Mouse (Mus musculus): ENCODE data around the gene Cnot8.

The Cnot8 gene

DNA sequence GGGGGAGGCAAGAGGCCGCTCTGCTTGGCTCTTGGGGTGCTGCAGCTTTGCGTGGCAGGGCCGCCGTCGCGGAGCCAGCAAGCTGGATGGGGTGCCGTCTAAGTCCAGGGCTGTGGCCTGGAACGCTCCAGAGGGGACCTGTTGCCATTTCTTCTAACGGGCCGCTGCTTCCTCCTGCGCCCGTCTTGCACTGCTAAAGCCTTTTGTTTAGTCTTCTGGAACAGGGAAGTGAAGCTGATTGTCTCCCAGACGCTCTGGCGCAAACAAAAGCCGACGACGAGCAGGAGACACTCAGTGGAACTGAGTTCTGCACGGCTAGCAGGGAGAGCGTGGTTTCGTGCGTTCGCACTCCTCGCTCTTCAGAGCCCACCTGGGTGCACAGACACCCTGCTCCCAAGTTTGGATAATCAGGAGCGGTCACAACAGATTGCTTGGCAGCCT is 418 bp downstream of the Cnot8 start:
- DNase-seq (ENCODE audit: low spot score) = no peak

DNA sequence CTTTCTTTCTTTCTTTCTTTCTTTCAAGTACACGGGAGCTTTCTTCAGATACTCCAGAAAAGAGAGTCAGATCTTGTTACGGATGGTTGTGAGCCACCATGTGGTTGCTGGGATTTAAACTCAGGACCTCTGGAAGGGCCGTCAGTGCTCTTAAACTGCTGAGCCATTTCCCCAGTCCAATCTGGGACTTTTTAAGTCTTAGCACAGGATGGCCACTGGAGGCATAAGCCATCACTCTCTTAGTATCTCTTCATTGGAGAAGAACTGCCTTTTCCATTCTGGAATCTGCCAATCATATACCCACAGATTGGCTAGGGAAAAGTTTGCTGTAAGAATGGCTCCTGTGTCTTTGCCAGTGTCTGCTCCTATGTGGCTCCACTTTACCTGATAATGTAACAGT is 3.1 kb downstream of the Cnot8 start:
- no peak for DNase-seq (ENCODE audit: low spot score)

DNA sequence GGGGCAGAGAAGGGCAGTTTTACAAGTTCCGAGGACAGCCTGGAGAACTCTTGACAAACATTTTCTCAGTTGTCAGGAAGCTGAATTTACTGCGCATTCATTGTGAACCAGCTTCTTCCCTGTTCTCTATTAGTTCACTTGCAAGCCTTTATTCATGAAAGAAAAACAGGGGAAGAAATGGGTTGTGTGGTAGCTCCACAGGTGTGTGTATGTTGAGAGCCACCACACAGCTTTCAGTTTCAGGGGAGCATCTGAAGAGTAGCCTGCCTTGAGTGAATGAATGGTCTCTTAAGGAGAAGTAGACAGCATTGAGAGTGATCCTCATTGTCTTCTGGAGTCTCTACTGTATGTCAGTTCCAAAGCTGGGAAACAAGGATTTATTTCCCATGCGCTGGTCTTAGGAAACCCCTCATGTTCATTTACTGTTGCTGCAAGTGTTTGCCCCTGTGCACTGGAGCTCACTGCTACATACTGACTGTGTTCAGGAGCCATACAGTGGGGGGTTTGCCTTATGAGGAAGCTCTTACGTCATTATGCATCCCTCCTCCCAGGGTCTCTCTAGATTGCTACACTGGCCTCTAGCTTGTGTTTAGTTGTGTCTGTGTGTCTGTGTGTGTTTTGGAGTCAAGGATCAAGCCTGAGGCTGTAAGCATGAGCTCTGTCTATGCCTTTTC is 3.8 kb downstream of the Cnot8 start:
- DNase-seq (ENCODE audit: low spot score) = no peak

DNA sequence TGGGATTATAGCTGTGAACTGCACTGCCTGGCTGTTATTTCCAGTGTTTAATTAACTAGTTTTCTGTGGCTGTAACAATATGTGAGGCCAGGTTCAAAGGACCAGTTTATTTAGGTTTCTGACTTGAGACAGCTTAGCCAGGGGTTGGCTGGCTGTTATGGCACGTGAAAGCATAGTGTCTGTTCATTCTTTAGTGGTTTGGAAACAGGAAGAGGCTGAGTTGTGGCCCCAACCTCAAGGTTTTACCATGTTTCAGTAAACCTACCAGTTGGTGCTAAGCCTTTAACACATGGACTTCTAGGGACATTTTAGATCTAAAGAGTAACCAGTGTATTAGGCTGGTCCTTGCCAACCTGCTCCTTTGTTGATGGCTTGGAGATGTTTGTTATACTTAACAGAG is 12.6 kb downstream of the Cnot8 start:
- no peak for DNase-seq (ENCODE audit: low spot score)

DNA sequence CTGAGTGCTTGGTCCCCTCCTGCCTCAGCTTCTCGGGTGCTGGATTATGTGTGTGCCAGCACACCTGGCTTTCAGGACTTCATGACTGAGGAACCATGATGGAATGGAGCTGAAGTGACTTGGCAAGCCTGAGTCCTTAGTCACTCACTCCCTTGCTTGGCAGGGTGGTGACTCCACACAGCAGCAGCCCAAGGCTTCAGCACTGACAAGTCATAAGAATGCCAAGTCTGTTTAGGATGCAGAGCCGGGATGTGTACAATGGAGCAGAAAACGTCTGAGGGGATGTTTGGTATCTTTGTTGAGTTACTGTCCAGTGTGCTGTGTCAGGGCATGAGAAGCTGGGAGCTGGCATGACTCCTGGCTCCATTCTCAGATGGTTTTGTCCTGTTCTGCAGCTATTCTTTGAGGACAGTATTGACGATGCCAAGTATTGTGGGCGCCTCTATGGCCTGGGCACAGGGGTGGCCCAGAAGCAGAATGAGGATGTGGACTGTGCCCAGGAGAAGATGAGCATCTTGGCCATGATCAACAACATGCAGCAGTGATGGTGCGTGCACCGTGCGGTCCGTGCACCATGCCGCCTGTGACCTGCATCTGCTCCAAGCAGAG is 13.2 kb downstream of the Cnot8 start:
- no peak for DNase-seq (ENCODE audit: low spot score)

DNA sequence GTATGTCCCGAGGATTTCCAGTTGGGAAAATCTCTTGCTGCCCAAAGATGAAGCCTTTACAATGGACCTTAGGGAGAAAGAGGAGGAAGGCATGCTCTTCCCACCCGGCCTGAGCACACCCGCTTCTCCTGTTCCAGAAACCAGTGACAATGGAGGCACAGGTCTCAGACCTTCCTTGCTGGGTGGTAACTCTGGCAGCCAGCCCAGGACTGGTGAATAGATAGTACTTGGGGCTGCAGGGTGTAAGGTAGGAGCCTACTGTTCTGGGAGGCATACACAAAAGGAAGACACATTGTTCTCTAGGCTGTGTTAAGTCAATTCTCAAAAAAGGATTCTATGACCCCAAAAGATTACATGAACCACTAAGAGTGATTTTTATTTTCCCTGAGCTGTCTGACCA is 16.7 kb downstream of the Cnot8 start:
- DNase-seq (ENCODE audit: low spot score) = no peak

DNA sequence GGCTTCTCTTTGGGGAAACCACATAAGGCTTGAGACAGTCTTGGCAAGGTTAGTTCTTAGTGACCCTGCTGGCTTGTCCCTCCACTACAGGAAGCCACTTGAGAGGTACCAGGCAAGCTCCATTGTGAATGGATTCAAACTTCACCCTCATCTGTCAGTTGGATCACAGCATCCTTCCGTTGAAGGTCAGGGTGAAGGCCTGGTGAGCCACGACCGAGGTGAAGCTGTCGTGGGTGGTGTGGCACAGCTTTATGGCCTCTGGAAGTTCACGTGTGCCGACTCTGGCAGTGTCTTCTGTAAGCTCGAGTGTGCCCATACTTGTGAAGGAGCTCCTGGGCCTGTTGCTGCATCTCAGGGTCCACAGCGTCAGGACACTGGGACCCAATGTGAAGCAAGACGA is 17.4 kb downstream of the Cnot8 start:
- DNase-seq (ENCODE audit: low spot score) = no peak

DNA sequence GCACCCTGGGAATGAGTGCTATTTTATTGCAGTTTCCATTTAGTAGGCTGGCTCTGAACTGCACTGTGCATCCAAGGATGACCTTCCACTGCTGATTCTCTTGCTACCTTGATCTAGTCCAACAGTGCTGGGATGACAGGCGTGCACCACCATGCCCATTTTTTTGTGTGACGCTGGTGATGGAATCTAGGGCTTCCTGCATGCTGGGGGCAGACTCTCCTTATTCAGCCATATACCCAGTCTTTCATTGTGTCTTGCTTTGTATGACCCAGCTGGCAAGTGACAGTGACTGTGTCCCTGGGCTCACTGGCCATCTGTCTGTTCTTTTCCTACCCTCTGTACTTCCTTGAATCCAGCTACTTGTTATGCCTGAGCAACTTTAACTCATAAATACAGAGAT is 19.8 kb downstream of the Cnot8 start:
- no peak for DNase-seq (ENCODE audit: low spot score)

DNA sequence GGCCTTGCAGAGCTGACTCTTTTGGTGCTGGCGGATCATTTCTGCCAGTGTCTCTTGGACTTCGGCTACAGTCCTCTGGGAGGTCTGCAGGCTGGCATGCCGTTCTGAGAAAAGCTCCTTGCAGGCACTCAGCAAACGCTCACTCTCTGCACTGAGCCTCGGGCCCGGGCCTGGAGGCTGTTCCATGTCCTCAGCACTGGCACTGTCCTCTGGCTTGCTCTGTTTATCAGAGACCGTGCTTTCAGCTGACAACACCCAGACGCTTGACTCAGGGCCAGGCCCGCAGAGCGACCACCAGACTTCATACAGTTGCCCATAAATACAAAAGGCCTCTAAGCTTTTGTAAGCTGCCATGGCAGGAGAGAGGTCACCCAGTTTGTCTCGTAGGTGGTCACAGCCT is 21.1 kb downstream of the Cnot8 start:
- DNase-seq (ENCODE audit: low spot score) = no peak

DNA sequence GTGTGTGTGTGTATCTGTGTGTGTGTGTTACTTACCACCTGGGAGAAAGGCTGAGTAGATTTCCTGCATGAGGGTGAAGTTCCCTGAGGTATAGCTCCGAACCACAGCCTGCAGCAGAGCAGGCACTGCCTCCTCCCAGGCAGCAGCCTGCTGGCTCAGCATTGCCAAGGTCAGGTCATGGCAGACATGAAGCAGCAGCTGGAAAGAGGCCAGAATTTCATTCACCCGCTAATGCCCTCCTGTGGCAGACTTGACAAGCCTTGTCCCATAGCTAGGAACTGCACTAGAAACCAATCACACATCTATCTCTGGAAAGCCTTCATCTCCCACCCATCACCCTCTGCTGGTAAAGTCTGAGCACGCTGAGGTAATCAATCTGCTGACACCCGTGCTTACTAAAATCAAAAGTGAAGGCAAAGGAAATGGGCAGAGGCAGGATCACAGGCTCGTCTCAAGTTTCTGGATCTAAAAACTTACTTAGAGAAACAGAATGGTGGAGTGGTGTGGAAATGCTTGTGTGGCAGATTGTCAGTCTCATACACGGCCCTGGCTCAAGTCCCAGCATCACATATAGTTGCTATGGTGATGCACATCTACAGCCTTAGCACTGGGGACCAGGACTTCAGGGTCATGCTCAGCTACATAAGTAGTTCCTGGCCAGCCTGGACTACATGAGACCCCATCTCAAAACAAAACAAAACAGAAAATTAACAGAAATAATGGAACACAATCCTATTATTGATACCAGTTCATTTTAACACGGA is 22.6 kb downstream of the Cnot8 start:
- peak; percentile 72 for DNase-seq (ENCODE audit: low spot score)

DNA sequence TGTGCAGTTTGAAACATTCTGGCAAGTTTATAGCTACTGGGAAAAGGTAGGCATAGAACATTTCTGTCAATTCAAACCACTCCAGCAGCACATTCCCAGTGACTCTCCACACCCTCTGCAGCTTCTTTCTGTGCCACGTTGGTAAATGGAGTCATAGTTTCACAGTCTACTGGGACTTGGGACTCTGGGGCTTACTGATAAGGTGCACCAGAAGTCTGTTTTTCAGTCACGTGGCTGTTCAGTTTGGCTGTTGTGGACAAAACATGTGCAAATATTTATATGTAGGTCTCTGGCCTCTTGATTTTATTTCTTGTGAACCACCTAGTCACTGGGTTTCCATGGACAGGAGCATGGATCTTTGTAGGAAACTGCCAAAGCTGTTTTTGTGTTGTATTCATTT is 23.6 kb downstream of the Cnot8 start:
- DNase-seq (ENCODE audit: low spot score) = no peak

DNA sequence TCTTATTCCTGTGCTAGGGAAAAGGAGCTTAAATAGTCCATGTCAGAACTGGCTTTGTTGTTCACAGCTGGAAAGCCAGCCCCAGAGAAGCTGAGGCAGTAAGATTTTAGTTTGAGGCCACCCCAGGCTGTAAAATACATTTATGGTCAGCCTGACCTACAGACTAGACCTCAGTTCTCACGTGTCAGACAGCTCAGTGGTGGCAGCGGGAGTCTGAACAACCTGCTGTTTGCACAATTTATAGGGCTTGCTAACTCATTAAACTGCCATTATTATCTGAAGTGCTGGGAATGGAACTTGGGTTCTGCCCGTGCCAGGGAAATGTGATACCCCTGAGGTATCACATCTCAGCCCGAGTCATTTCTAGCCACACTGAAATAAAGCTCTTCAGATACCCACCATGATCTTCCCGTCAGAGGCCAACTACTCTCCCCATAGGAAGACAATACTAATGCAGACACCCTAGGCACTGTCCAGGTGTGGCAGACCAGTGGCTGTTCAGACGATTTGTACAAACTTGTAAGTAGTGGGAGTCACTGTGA is 25.4 kb downstream of the Cnot8 start:
- no peak for DNase-seq (ENCODE audit: low spot score)

DNA sequence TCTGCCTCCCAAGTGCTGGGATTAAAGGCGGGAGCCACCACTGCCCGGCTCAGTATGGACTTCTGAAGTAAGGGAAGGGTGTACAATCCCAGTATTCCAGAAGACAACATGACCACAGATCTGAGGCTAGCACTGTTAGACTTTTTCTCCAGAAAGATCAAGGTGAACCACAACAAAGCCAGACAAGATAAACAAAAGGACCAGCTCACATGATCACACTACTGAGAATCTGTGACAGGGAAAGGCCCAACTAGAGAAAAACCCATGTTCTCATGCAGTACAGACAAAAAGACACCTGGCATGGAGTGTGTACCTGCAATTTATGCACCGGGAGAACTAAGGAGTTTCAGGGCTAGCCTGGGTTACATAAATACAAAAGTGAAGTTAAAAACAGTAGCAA is 28.1 kb downstream of the Cnot8 start:
- DNase-seq (ENCODE audit: low spot score) = no peak

DNA sequence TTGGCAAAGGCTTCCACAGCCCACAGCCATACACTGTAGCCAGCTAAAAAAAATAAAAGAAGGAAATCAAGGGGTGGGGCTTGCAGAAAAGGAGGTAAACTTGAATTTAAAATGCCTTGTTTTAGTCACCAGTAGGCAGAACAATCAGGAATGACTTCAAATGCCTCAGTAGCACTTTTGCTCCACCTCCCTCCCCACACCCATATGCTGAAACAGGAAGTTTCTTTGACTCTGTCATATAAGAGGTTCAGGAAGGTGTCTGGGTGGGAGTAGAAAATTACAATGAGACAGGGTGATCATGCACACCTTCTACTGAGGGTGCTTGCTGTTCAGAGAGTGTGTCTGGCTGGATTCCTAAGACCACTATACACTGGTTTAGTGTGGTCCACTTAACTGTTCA is 30.9 kb downstream of the Cnot8 start:
- no peak for DNase-seq (ENCODE audit: low spot score)

DNA sequence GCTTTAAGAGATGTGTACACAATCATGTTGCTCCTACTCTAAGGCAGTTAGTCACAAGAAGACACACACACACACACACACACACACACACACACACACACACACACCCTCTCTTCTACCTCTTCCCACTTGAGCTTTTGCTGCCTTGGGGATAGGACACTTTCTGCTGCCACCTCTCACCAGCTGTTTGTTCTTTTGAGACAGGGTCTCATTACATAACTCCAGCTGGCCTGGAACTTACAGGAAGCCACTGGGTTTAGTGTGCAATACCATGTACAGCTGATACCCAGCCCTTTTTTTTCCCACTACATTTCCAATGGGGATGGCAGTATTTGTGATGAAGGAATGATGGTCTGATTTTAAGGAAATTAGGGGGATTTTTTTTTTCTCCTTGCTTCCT is 31.3 kb downstream of the Cnot8 start:
- no peak for DNase-seq (ENCODE audit: low spot score)

DNA sequence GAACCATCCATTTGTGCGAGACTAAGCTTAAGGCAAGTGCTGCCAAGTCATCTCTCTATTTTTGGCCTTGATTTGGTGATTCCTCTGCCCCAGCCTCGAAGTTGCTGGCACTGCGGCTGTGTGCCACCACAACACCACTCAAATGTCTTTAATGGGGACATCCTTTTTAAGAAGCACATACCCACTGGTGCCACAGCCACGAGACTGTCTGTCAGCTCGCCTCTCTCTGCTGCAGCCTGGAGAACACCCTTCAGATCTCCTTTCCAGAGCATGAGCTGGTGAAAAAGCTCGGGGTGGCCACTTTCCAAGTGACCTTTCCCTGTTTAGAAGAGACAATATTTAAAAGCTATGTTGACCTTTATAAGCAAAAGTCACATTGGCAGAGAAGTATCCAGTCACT is 32.7 kb downstream of the Cnot8 start:
- DNase-seq (ENCODE audit: low spot score) = no peak

DNA sequence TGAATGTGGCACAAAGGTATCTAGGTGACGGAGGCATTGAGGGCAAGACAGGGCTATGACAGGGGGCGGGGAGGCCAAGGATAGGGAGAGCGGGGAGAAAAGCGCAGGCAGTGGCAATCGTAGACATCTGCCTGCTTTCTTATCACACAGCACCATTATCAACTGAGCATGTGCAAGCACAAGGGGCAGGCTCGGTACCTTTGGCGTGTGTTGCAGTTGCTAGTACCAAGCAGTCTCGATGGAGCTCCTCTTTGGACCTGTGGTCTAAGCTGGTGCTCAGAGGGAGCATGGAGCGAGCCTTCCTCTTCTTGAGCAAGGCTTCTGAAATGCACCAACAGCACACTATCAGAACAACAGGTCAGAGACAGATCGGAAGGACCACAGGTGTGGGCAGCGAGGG is 34.9 kb downstream of the Cnot8 start:
- DNase-seq (ENCODE audit: low spot score) = no peak

DNA sequence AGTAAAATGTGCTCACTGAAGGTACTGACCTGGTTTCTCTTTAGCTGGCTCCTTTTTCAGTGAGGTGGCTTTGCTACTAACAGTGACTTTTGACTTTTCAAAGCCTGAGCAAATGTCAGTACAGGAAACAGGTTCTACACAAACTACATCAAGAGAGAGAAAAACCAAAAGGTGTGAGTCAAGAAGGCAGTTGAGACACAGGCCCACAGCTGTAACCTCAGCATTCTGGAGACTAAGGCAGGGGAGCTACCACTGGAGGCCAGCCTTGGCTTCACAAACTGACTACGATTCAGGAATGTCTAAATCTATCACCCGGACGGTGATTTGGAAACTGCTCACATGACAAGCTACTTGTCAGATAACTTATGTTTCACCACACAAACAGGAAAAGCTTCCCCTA is 35.5 kb downstream of the Cnot8 start:
- DNase-seq (ENCODE audit: low spot score) = no peak

DNA sequence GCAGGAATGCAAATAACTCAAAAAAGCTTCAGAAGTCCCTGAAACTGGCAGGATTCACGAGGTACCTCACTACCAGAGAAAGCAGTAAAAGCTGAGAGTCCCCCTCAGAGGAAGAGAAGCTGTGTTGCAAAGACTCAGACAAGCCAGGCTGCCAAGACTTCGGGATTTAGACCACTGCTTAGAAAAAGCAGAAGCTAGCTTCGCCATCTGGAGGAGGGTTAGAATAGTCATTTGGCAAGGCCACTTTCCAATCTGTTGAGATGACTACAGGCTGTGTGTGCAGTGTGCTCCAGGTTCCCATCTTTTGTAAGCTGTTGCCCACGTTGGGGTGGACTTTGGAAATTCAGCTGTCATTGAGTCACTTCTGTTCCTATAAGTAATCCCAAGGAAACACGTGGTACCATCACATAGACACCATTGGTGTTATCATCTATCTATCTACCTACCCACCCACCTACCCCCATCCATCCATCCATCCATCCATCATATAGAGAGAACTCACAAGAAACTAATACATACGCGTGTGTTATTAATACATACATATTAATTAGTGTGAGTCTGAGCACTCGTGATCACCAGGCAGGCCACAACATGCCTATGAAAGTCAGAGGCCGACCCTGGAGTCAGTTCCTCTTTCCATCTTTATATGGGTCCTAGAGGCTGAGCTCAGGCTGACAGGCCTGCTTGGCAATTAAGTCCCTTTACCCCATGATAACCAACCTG is 39.9 kb downstream of the Cnot8 start:
- no peak for DNase-seq (ENCODE audit: low spot score)

DNA sequence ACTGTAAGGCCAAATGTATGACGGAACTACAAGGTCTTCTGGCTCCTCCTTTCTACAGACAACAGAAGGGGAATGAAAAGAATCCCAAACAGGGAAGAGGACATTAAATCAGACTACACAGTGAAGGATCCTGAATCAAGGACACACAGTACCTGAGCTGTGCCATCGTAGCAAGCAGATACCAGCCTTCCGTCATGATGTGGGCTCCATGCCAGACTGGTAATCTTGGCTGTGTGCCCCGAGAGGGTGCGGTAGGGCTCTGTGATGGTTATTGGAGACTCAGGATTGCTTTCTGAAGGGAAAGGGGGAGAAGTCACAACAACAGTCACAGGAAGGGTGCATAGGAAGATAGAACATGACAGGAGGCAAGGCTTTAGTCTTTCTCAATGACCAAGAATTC is 42.3 kb downstream of the Cnot8 start:
- peak; percentile 68 for DNase-seq (ENCODE audit: low spot score)

DNA sequence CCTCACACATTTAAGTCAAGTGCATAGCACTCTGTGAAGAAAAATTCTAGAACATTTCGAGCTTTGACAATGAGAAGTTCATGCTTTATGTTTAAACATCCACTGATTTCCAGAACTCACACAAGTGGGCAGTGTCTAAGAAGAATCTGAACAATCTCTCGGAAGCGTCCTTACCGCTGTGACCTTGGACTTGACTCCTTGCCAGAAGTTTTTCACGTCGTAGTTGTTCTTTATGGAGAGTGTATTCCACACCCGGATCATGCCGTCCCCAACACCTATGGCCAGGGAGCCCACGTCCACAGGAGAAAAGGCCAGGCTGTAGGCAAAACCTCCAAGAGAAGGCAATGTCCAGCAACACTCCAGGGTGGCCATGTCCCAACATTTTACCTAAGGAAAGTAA is 51.5 kb downstream of the Cnot8 start:
- no peak for DNase-seq (ENCODE audit: low spot score)

DNA sequence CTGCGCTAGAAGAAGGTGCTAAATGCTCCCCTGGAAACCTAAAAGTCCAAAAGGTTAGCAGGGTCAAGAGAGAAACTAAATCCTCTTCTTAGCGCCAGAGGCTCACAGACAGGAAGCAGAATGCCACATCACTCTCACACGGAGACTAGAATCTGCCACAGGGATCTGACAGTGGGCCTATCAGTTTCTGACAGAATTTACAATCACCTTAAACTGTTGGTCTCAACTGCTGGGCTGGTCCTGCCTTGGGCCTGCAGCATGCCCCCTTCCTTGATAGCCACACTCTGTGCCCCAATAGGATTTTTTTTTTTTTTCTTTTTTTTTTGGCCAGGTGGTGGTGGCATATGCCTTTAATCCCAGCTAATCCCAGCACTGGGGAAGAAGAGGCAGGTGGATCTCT is 52.9 kb downstream of the Cnot8 start:
- no peak for DNase-seq (ENCODE audit: low spot score)

DNA sequence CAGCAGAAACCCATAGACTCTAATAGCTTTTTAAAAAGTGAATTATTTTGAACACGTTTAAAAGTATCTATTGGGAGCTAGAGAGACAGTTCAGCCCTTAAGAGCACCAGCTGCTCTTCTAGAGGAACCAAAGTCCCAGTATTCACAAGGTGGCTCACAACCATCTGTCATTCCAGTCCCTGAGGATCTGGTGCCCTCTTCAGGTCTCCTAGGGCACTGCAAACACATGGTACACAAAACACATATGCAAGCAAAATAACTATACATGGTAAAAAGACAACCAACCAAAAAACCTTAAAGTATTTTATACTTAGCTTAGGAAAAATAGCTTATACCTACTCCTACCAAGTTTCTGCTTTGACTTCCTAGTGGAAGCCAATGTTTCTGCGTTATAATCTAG is 61.1 kb downstream of the Cnot8 start:
- DNase-seq (ENCODE audit: low spot score) = no peak

Measured in testis, postnatal 10 days (tissue).